Mouse (Mus musculus): Measurements from ENCODE around the gene Zfp37. TPM values are rescaled to one million over a fixed set of nuclear protein-coding genes. Genes with fewer than 3 reads are reported as not detected.

The Zfp37 gene
- polyA plus RNA-seq, 1 experiment from 2014 or later, result 38.7 TPM

GRCm38 (mm10) chr4:62230153-62230552 is 694 bp downstream of the Zfp37 start:
- ATAC-seq (ENCODE audit: low read depth), result no peak
- no peaks in the 10 kb centered on the region for H3K36me3 ChIP-seq (ENCODE audit: control insufficient read depth, insufficient read depth, low read length)
- no peak overlapping the region for H3K9ac ChIP-seq (replicated peaks; ENCODE audit: low read depth, low read length)
- no peak overlapping the region for H3K4me3 ChIP-seq (ENCODE audit: low read depth, low read length)
- 82% methylated on average over 1 of the region's 1 CpGs for WGBS
- no peak overlapping the region for H3K27ac ChIP-seq (ENCODE audit: low read depth, low read length)
- H3K9me3 ChIP-seq (ENCODE audit: control insufficient read depth, low read length), result no peaks in the 10 kb centered on the region
- H3K27me3 ChIP-seq (ENCODE audit: control insufficient read depth, insufficient read depth, low read length), result no peaks in the 10 kb centered on the region
- H3K4me1 ChIP-seq (ENCODE audit: control insufficient read depth, insufficient read depth, low read length), result no peaks in the 10 kb centered on the region
- no peak overlapping the region for H3K4me2 ChIP-seq (ENCODE audit: low read depth, low read length)

- H3K36me3 ChIP-seq (ENCODE audit: control insufficient read depth, insufficient read depth, low read length), result no peaks in the 10 kb centered on the region
- no peak overlapping the region for H3K9ac ChIP-seq (replicated peaks; ENCODE audit: low read depth, low read length)
- H3K27me3 ChIP-seq (ENCODE audit: control insufficient read depth, insufficient read depth, low read length), result no peaks in the 10 kb centered on the region
- ATAC-seq (ENCODE audit: low read depth), result no peak
- no peak overlapping the region for H3K4me2 ChIP-seq (ENCODE audit: low read depth, low read length)
- WGBS, result 88% methylated on average over 7 of the region's 7 CpGs
- no peaks in the 10 kb centered on the region for H3K4me1 ChIP-seq (ENCODE audit: control insufficient read depth, insufficient read depth, low read length)
- H3K27ac ChIP-seq (ENCODE audit: low read depth, low read length), result no peak overlapping the region
- H3K9me3 ChIP-seq (ENCODE audit: control insufficient read depth, low read length), result no peaks in the 10 kb centered on the region
- H3K4me3 ChIP-seq (ENCODE audit: low read depth, low read length), result no peak overlapping the region
Observed at GRCm38 (mm10) chr4:62229448-62229847, 1.4 kb downstream of the Zfp37 start.

- peak; percentile 56; the same call in 1 of the 2 replicates for ATAC-seq (ENCODE audit: low read depth)
- 50% methylated on average over 10 of the region's 10 CpGs for WGBS
- Histone ChIP-seq H3K27me3 (ENCODE audit: control insufficient read depth, insufficient read depth, low read length) (no peaks in the 10 kb centered on the region), H3K4me2 (ENCODE audit: low read depth, low read length) (no peak overlapping the region), H3K4me1 (ENCODE audit: control insufficient read depth, insufficient read depth, low read length) (no peaks in the 10 kb centered on the region), H3K9ac (replicated peaks; ENCODE audit: low read depth, low read length) (no peak overlapping the region), H3K36me3 (ENCODE audit: control insufficient read depth, insufficient read depth, low read length) (no peaks in the 10 kb centered on the region), H3K27ac (ENCODE audit: low read depth, low read length) (no peak overlapping the region), H3K4me3 (ENCODE audit: low read depth, low read length) (no peak overlapping the region), H3K9me3 (ENCODE audit: control insufficient read depth, low read length) (no peaks in the 10 kb centered on the region)
Observed at GRCm38 (mm10) chr4:62228391-62228790, 2.5 kb downstream of the Zfp37 start.

- no peak for ATAC-seq (ENCODE audit: low read depth)
Observed at GRCm38 (mm10) chr4:62213490-62213889, 17.4 kb downstream of the Zfp37 start.

GRCm38 (mm10) chr4:62210035-62210434 is 20.8 kb downstream of the Zfp37 start:
- ATAC-seq (ENCODE audit: low read depth), result no peak
- H3K9me3 ChIP-seq (ENCODE audit: control insufficient read depth, low read length), result no peaks in the 10 kb centered on the region
- H3K4me3 ChIP-seq (ENCODE audit: low read depth, low read length), result no peak overlapping the region
- no peaks in the 10 kb centered on the region for H3K36me3 ChIP-seq (ENCODE audit: control insufficient read depth, insufficient read depth, low read length)
- no peak overlapping the region for H3K9ac ChIP-seq (replicated peaks; ENCODE audit: low read depth, low read length)
- H3K4me2 ChIP-seq (ENCODE audit: low read depth, low read length), result no peak overlapping the region
- WGBS, result 47% methylated on average over 4 of the region's 4 CpGs
- no peak overlapping the region for H3K27ac ChIP-seq (ENCODE audit: low read depth, low read length)
- peaks cover 8% of the 10 kb centered on the region; the same call in 1 of the 2 replicates for H3K4me1 ChIP-seq (ENCODE audit: control insufficient read depth, insufficient read depth, low read length)
- no peaks in the 10 kb centered on the region for H3K27me3 ChIP-seq (ENCODE audit: control insufficient read depth, insufficient read depth, low read length)

More at GRCm38 (mm10) chr4:62213490-62213889, 17.4 kb downstream of the Zfp37 start:
- Histone ChIP-seq H3K4me3 (ENCODE audit: low read depth, low read length) (no peak overlapping the region), H3K9me3 (ENCODE audit: control insufficient read depth, low read length) (no peaks in the 10 kb centered on the region), H3K36me3 (ENCODE audit: control insufficient read depth, insufficient read depth, low read length) (no peaks in the 10 kb centered on the region), H3K27me3 (ENCODE audit: control insufficient read depth, insufficient read depth, low read length) (no peaks in the 10 kb centered on the region), H3K27ac (ENCODE audit: low read depth, low read length) (no peak overlapping the region), H3K9ac (replicated peaks; ENCODE audit: low read depth, low read length) (no peak overlapping the region), H3K4me2 (ENCODE audit: low read depth, low read length) (no peak overlapping the region), H3K4me1 (ENCODE audit: control insufficient read depth, insufficient read depth, low read length) (no peaks in the 10 kb centered on the region)
- WGBS, result 84% methylated on average over 2 of the region's 2 CpGs

- Histone ChIP-seq H3K9me3 (ENCODE audit: control insufficient read depth, low read length) (no peaks in the 10 kb centered on the region), H3K36me3 (ENCODE audit: control insufficient read depth, insufficient read depth, low read length) (peaks cover 6% of the 10 kb centered on the region; the same call in 1 of the 2 replicates), H3K4me1 (ENCODE audit: control insufficient read depth, insufficient read depth, low read length) (peaks cover 8% of the 10 kb centered on the region; the same call in 1 of the 2 replicates), H3K4me2 (ENCODE audit: low read depth, low read length) (peak overlapping the region; percentile 43), H3K27ac (ENCODE audit: low read depth, low read length) (peak overlapping the region; percentile 93), H3K4me3 (ENCODE audit: low read depth, low read length) (peak overlapping the region; percentile 47), H3K9ac (replicated peaks; ENCODE audit: low read depth, low read length) (peak overlapping the region; percentile 64), H3K27me3 (ENCODE audit: control insufficient read depth, insufficient read depth, low read length) (no peaks in the 10 kb centered on the region)
- WGBS, result 6% methylated on average over 19 of the region's 19 CpGs
- peak; percentile 54 for ATAC-seq (ENCODE audit: low read depth)
Observed at GRCm38 (mm10) chr4:62208696-62209380, 22.0 kb downstream of the Zfp37 start.

- Histone ChIP-seq H3K4me2 (ENCODE audit: low read depth, low read length) (peak overlapping the region; percentile 43), H3K9me3 (ENCODE audit: control insufficient read depth, low read length) (no peaks in the 10 kb centered on the region), H3K27me3 (ENCODE audit: control insufficient read depth, insufficient read depth, low read length) (no peaks in the 10 kb centered on the region), H3K36me3 (ENCODE audit: control insufficient read depth, insufficient read depth, low read length) (peaks cover 14% of the 10 kb centered on the region; the same call in 1 of the 2 replicates), H3K4me1 (ENCODE audit: control insufficient read depth, insufficient read depth, low read length) (peaks cover 8% of the 10 kb centered on the region; the same call in 1 of the 2 replicates), H3K4me3 (ENCODE audit: low read depth, low read length) (peak overlapping the region; percentile 47), H3K27ac (ENCODE audit: low read depth, low read length) (peak overlapping the region; percentile 93), H3K9ac (replicated peaks; ENCODE audit: low read depth, low read length) (peak overlapping the region; percentile 64)
- peak; percentile 99 for ATAC-seq (ENCODE audit: low read depth)
- WGBS, result under 1% methylated on average over 45 of the region's 45 CpGs
Observed at GRCm38 (mm10) chr4:62207851-62208695, 22.8 kb downstream of the Zfp37 start.

- Histone ChIP-seq H3K4me2 (ENCODE audit: low read depth, low read length) (no peak overlapping the region), H3K4me1 (ENCODE audit: control insufficient read depth, insufficient read depth, low read length) (no peaks in the 10 kb centered on the region), H3K27ac (ENCODE audit: low read depth, low read length) (no peak overlapping the region), H3K9ac (replicated peaks; ENCODE audit: low read depth, low read length) (no peak overlapping the region), H3K9me3 (ENCODE audit: control insufficient read depth, low read length) (peaks cover 7% of the 10 kb centered on the region; the same call in 1 of the 2 replicates), H3K36me3 (ENCODE audit: control insufficient read depth, insufficient read depth, low read length) (peaks cover 72% of the 10 kb centered on the region), H3K27me3 (ENCODE audit: control insufficient read depth, insufficient read depth, low read length) (no peaks in the 10 kb centered on the region), H3K4me3 (ENCODE audit: low read depth, low read length) (no peak overlapping the region)
- no peak for ATAC-seq (ENCODE audit: low read depth)
- WGBS, result 94% methylated on average over 7 of the region's 7 CpGs
Observed at GRCm38 (mm10) chr4:62199923-62200529, 30.8 kb downstream of the Zfp37 start.

All from neural tube, embryonic 14.5 days (tissue).